Mouse (Mus musculus): Measurements from ENCODE around the gene Pnck. TPM values are rescaled to one million over a fixed set of nuclear protein-coding genes. Genes with fewer than 3 reads are reported as not detected.

The Pnck gene
- polyA plus RNA-seq, 1 experiment from 2014 or later = 13.1 TPM

GRCm38 (mm10) chrX:73626981-73627380 is 32.9 kb downstream of the Pnck start:
- Histone ChIP-seq H3K9me3 (ENCODE audit: control insufficient read depth, low read length) (no peaks in the 10 kb centered on the region), H3K4me2 (ENCODE audit: low read depth, severe bottlenecking) (no peak overlapping the region), H3K4me3 (ENCODE audit: low read depth, low read length) (no peak overlapping the region), H3K36me3 (ENCODE audit: control insufficient read depth, insufficient read depth, low read length) (no peaks in the 10 kb centered on the region), H3K27ac (replicated peaks; ENCODE audit: low read depth, low read length) (no peak overlapping the region), H3K9ac (ENCODE audit: low read length) (no peak overlapping the region), H3K4me1 (ENCODE audit: control insufficient read depth, insufficient read depth, low read length) (no peaks in the 10 kb centered on the region), H3K27me3 (ENCODE audit: control insufficient read depth, insufficient read depth, low read length) (no peaks in the 10 kb centered on the region; the same call in none of the 2 replicates)
- ATAC-seq (ENCODE audit: insufficient number of reproducible peaks, low FRiP score, low TSS enrichment, low read depth) = no peak
- DNase-seq (ENCODE audit: low spot score) = no peak

- DNase-seq (ENCODE audit: low spot score) = no peak
- no peak overlapping the region for H3K9ac ChIP-seq (ENCODE audit: low read length)
- H3K9me3 ChIP-seq (ENCODE audit: control insufficient read depth, low read length) = no peaks in the 10 kb centered on the region
- no peaks in the 10 kb centered on the region for H3K36me3 ChIP-seq (ENCODE audit: control insufficient read depth, insufficient read depth, low read length)
- no peak overlapping the region for H3K4me3 ChIP-seq (ENCODE audit: low read depth, low read length)
- no peak overlapping the region for H3K4me2 ChIP-seq (ENCODE audit: low read depth, severe bottlenecking)
- no peaks in the 10 kb centered on the region for H3K4me1 ChIP-seq (ENCODE audit: control insufficient read depth, insufficient read depth, low read length)
- no peak for ATAC-seq (ENCODE audit: insufficient number of reproducible peaks, low FRiP score, low TSS enrichment, low read depth)
- H3K27ac ChIP-seq (replicated peaks; ENCODE audit: low read depth, low read length) = no peak overlapping the region
- H3K27me3 ChIP-seq (ENCODE audit: control insufficient read depth, insufficient read depth, low read length) = no peaks in the 10 kb centered on the region
- WGBS = 92% methylated on average over 2 of the region's 2 CpGs
Observed at GRCm38 (mm10) chrX:73619890-73620289, 40.0 kb downstream of the Pnck start.

DNA sequence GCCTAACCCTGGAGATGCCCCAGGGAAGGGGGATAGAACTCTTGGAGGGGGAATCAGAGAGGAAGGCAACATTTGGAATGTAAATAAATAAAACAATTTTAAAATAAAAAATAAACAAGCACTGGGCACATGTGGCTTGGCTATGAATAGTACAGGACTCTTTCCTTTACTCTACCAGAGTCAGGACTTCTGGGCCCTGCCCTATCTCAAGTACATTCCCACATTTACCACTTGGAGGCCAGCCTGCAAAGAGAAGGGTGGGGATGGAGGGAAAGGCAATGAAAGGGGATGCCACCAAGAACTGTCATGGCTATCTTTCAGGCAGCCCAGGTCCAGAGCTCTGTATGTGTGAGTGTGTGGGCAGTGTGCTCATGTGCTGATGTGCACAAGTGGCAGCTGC is 40.5 kb downstream of the Pnck start:
- Histone ChIP-seq H3K4me3 (ENCODE audit: low read depth, low read length) (no peak overlapping the region), H3K27me3 (ENCODE audit: control insufficient read depth, insufficient read depth, low read length) (no peaks in the 10 kb centered on the region), H3K4me1 (ENCODE audit: control insufficient read depth, insufficient read depth, low read length) (no peaks in the 10 kb centered on the region), H3K27ac (replicated peaks; ENCODE audit: low read depth, low read length) (no peak overlapping the region), H3K9me3 (ENCODE audit: control insufficient read depth, low read length) (no peaks in the 10 kb centered on the region), H3K9ac (ENCODE audit: low read length) (no peak overlapping the region), H3K36me3 (ENCODE audit: control insufficient read depth, insufficient read depth, low read length) (no peaks in the 10 kb centered on the region), H3K4me2 (ENCODE audit: low read depth, severe bottlenecking) (no peak overlapping the region)
- no peak for ATAC-seq (ENCODE audit: insufficient number of reproducible peaks, low FRiP score, low TSS enrichment, low read depth)
- DNase-seq (ENCODE audit: low spot score) = no peak

DNA sequence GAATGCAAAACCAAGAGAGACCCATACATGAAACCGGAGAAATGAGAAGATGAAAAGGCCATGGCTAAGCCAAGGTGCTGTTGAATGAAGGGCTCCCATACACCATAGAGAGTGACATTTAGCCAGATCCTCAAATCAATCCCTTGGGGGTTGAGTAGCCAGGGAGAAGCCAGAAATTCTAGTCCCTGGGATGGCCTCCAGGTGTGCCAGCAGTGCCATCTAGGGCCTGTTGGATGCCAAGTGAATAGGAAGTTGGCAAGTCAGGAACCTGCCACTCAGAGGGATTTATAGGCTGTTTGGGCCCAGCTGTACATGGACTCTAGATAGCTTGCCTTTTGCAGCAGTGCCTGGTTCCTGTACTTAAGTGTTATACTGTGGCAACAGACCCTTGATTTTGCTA is 44.0 kb downstream of the Pnck start:
- Histone ChIP-seq H3K36me3 (ENCODE audit: control insufficient read depth, insufficient read depth, low read length) (no peaks in the 10 kb centered on the region), H3K4me1 (ENCODE audit: control insufficient read depth, insufficient read depth, low read length) (no peaks in the 10 kb centered on the region), H3K27me3 (ENCODE audit: control insufficient read depth, insufficient read depth, low read length) (no peaks in the 10 kb centered on the region), H3K9me3 (ENCODE audit: control insufficient read depth, low read length) (no peaks in the 10 kb centered on the region), H3K9ac (ENCODE audit: low read length) (no peak overlapping the region), H3K4me2 (ENCODE audit: low read depth, severe bottlenecking) (no peak overlapping the region), H3K4me3 (ENCODE audit: low read depth, low read length) (no peak overlapping the region), H3K27ac (replicated peaks; ENCODE audit: low read depth, low read length) (no peak overlapping the region)
- DNase-seq (ENCODE audit: low spot score) = no peak
- ATAC-seq (ENCODE audit: insufficient number of reproducible peaks, low FRiP score, low TSS enrichment, low read depth) = no peak
- 90% methylated on average over 1 of the region's 1 CpGs for WGBS

- Histone ChIP-seq H3K27me3 (ENCODE audit: control insufficient read depth, insufficient read depth, low read length) (no peaks in the 10 kb centered on the region), H3K9me3 (ENCODE audit: control insufficient read depth, low read length) (no peaks in the 10 kb centered on the region), H3K36me3 (ENCODE audit: control insufficient read depth, insufficient read depth, low read length) (no peaks in the 10 kb centered on the region), H3K27ac (replicated peaks; ENCODE audit: low read depth, low read length) (no peak overlapping the region), H3K9ac (ENCODE audit: low read length) (no peak overlapping the region), H3K4me2 (ENCODE audit: low read depth, severe bottlenecking) (no peak overlapping the region), H3K4me3 (ENCODE audit: low read depth, low read length) (no peak overlapping the region), H3K4me1 (ENCODE audit: control insufficient read depth, insufficient read depth, low read length) (no peaks in the 10 kb centered on the region)
- no peak for DNase-seq (ENCODE audit: low spot score)
- WGBS = 77% methylated on average over 4 of the region's 4 CpGs
- ATAC-seq (ENCODE audit: insufficient number of reproducible peaks, low FRiP score, low TSS enrichment, low read depth) = no peak
Observed at GRCm38 (mm10) chrX:73613665-73614064, 46.3 kb downstream of the Pnck start.

Other genes with a start within 250 kb of the Pnck start
- 0.19 and 0.27 TPM in 2 replicates for gene Zfp92, start 249.0 kb downstream of the Pnck start, polyA plus RNA-seq (2014; fragmentation: Nextera tagmentation; extraction: Ambion mirVana)
- not detected in 2 replicates for gene Trex2, start 224.8 kb downstream of the Pnck start, polyA plus RNA-seq (2014; fragmentation: Nextera tagmentation; extraction: Ambion mirVana)
- 95.0 and 99.5 TPM in 2 replicates for gene Haus7, start 201.1 kb downstream of the Pnck start, polyA plus RNA-seq (2014; fragmentation: Nextera tagmentation; extraction: Ambion mirVana)
- gene Bgn, start 176.5 kb downstream of the Pnck start, polyA plus RNA-seq (2014; fragmentation: Nextera tagmentation; extraction: Ambion mirVana) = 22.0 and 23.1 TPM in 2 replicates
- gene Atp2b3, start 157.0 kb downstream of the Pnck start, polyA plus RNA-seq (2014; fragmentation: Nextera tagmentation; extraction: Ambion mirVana) = 0.04 and 0.11 TPM in 2 replicates
- 22.0 and 28.4 TPM in 2 replicates for gene Dusp9, start 20.7 kb downstream of the Pnck start, polyA plus RNA-seq (2014; fragmentation: Nextera tagmentation; extraction: Ambion mirVana)
- gene Slc6a8, start 13.0 kb upstream of the Pnck start, polyA plus RNA-seq (2014; fragmentation: Nextera tagmentation; extraction: Ambion mirVana) = 7.7 and 8.3 TPM in 2 replicates
- 162 and 164 TPM in 2 replicates for gene Bcap31, start 56.1 kb upstream of the Pnck start, polyA plus RNA-seq (2014; fragmentation: Nextera tagmentation; extraction: Ambion mirVana)
- gene Abcd1, start 56.5 kb upstream of the Pnck start, polyA plus RNA-seq (2014; fragmentation: Nextera tagmentation; extraction: Ambion mirVana) = 8.5 and 10.0 TPM in 2 replicates
- 0.17 TPM in 1 of 2 replicates, not detected in the other for gene Plxnb3, start 97.0 kb upstream of the Pnck start, polyA plus RNA-seq (2014; fragmentation: Nextera tagmentation; extraction: Ambion mirVana)
- gene Srpk3, start 114.3 kb upstream of the Pnck start, polyA plus RNA-seq (2014; fragmentation: Nextera tagmentation; extraction: Ambion mirVana) = 2.5 and 3.3 TPM in 2 replicates
- gene Idh3g, start 126.8 kb upstream of the Pnck start, polyA plus RNA-seq (2014; fragmentation: Nextera tagmentation; extraction: Ambion mirVana) = 185 and 186 TPM in 2 replicates
- gene Ssr4, start 126.9 kb upstream of the Pnck start, polyA plus RNA-seq (2014; fragmentation: Nextera tagmentation; extraction: Ambion mirVana) = 122 and 124 TPM in 2 replicates
- gene Pdzd4, start 164.9 kb upstream of the Pnck start, polyA plus RNA-seq (2014; fragmentation: Nextera tagmentation; extraction: Ambion mirVana) = 0.73 and 1.1 TPM in 2 replicates
- gene Avpr2, start 232.0 kb upstream of the Pnck start, polyA plus RNA-seq (2014; fragmentation: Nextera tagmentation; extraction: Ambion mirVana) = 0.21 and 0.35 TPM in 2 replicates
- gene L1cam, start 236.0 kb upstream of the Pnck start, polyA plus RNA-seq (2014; fragmentation: Nextera tagmentation; extraction: Ambion mirVana) = 0.85 and 1.2 TPM in 2 replicates

All from limb, embryonic 11.5 days (tissue).